Mouse (Mus musculus): ENCODE data around the gene Scmh1.
"Not testable (repeated sequence)": the region's sequence is repeated elsewhere in the genome, so short reads cannot be mapped to it uniquely, and the experiment has no call there.

The Scmh1 gene

GRCm38 (mm10) chr4:120405144-120405805, at the start of gene Scmh1:
Scmh1 (plus strand) TSS chr4:120405281.
- DNase-seq: peak; percentile 32

GRCm38 (mm10) chr4:120360011-120360521, 45.0 kb upstream of the Scmh1 start:
- no peak for DNase-seq

- peak; percentile 55 for DNase-seq
Measured at GRCm38 (mm10) chr4:120364729-120365128, 40.4 kb upstream of the Scmh1 start.

GRCm38 (mm10) chr4:120365456-120365855, 39.6 kb upstream of the Scmh1 start:
- no peak for DNase-seq

GRCm38 (mm10) chr4:120368031-120368430, 37.0 kb upstream of the Scmh1 start:
- no peak for DNase-seq

GRCm38 (mm10) chr4:120368663-120369062, 36.4 kb upstream of the Scmh1 start:
- peak; percentile 48 for DNase-seq

- DNase-seq: no peak
Measured at GRCm38 (mm10) chr4:120369156-120369555, 35.9 kb upstream of the Scmh1 start.

- peak; percentile 17 for DNase-seq
Measured at GRCm38 (mm10) chr4:120369861-120370366, 35.2 kb upstream of the Scmh1 start.

GRCm38 (mm10) chr4:120372838-120373237, 32.2 kb upstream of the Scmh1 start:
- no peak for DNase-seq

- DNase-seq: no peak
Measured at GRCm38 (mm10) chr4:120373813-120374212, 31.3 kb upstream of the Scmh1 start.

GRCm38 (mm10) chr4:120380811-120381391, 24.2 kb upstream of the Scmh1 start:
- peak; percentile 50 for DNase-seq

GRCm38 (mm10) chr4:120385496-120385895, 19.6 kb upstream of the Scmh1 start:
- DNase-seq: no peak

GRCm38 (mm10) chr4:120387496-120387895, 17.6 kb upstream of the Scmh1 start:
- peak; percentile 40 for DNase-seq

GRCm38 (mm10) chr4:120387968-120388367, 17.1 kb upstream of the Scmh1 start:
- no peak for DNase-seq

GRCm38 (mm10) chr4:120388998-120389542, 16.0 kb upstream of the Scmh1 start:
- DNase-seq: no peak

GRCm38 (mm10) chr4:120389546-120389945, 15.5 kb upstream of the Scmh1 start:
- no peak for DNase-seq

- DNase-seq: no peak
Measured at GRCm38 (mm10) chr4:120391591-120391990, 13.5 kb upstream of the Scmh1 start.

GRCm38 (mm10) chr4:120392341-120392740, 12.7 kb upstream of the Scmh1 start:
- DNase-seq: no peak

- no peak for DNase-seq
Measured at GRCm38 (mm10) chr4:120392748-120393147, 12.3 kb upstream of the Scmh1 start.

GRCm38 (mm10) chr4:120400251-120400650, 4.8 kb upstream of the Scmh1 start:
- DNase-seq: no peak

GRCm38 (mm10) chr4:120402105-120402504, 3.0 kb upstream of the Scmh1 start:
- DNase-seq: not testable (repeated sequence)

- DNase-seq: no peak
Measured at GRCm38 (mm10) chr4:120404247-120404646, 834 bp upstream of the Scmh1 start.

- DNase-seq: no peak
Measured at GRCm38 (mm10) chr4:120404778-120405143, 320 bp upstream of the Scmh1 start.

Data from layer of hippocampus, adult 9-11 months (tissue).